Mouse (Mus musculus) heart, postnatal 36 days (tissue): ENCODE data around the gene Lca5l. TPM values are rescaled to one million over a fixed set of nuclear protein-coding genes. Genes with fewer than 3 reads are reported as not detected.

Experiments
- DNase-seq, 2 experiments: peaks; one replicate each; pipeline ENCODE4 v3.0.0; 2021 to 2022
- intact Hi-C: fragments of 180-260 bp; cut with DNase I; formaldehyde crosslinking; loops from one replicate; pipeline ENCODE4 v1.15.1; 2025
- total RNA-seq, 2 experiments: library from RNA; stranded (reverse); gene quantifications; 2 replicates each; pipeline ENCODE4 v1.2.3; 2021

Lca5l gene
- total RNA-seq: under 1 TPM; 0.38 to 0.53 TPM

DNA sequence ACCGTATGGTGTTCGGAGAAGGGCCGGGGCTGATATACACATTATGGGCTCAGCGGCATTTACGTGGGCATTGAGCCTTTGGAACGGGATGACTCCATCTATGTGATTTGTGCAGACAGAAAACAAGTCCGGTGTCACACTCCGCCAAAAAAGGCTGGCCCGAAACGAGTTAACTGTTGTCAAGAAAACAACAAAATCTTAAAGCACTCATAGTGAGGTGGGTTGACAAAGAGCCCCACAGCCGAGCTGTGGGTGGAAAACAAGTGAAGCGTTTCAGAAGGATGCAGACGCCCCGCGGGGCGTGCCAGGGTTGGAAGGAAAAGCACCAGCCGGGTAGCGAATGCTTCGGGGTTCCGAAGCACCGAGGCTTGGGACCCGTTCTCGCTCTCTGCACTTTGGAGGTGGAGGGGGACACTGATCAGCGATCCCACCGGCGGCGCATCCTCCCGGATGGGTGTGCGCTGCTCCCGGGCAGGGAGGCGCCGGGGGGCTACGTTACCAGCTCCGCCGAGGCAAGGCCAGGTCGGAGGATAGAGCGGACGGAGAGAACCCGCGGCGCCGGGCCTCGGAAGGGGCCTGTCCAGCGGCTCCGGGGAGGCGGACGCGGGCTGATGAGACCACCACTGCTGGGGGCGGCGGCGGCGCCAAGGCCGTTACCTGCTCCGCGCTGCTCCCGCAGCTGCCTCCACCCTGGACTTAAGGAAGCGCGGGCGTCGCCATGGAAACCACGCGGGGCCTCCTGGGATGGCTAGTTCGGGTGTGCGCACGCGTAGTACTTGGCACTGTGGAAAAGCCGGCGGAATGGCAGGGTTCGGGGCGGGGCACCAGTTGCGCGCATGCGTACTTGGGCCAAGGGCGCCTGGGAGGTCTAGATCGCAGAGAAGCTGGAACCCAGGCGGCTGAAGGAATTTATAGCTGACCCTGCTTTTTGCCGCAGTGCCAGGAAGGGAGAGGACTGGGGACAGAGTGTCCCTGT is at the start of gene Lca5l:
TSS of gene Lca5l (minus strand) at position 741 of the 976 bp plus-strand sequence.
- intact Hi-C loops: loop anchor here (2.0 kb wide), 1 partner anchor 31 kb away; no protein-coding TSS in a partner anchor
- peak; percentile 99 to 100 for DNase-seq

DNA sequence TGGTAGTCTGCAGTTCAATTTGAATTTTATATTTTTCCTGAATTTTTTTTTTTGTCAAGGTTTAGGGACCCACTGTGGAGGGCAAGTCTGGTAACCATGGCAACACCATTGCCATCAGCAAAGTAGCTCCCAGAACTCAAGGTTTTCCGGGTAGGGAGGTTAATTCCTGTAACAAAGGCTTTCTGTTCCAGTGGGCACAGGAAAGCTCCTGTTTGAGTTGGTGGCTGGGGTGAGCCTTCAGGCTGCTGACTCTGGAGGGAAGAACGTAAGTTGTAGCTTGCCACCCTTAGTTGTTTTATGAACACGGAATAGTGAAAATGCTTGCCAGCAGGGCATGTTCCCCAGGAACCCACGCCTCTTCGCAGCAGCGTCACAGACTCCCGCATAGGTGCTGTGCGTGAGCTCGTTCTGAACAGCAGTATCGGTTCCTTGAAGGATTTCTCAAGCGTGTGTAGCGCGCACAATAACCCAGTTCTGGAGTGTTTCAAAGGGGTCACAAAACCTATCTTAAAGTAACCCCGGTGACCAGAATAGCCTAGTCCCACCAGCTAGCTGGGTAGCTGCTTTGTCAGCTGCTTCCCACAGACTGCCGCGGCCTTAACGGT is 43.4 kb upstream of the Lca5l start, which contains the start of gene B3galt5:
TSS of gene B3galt5 (plus strand) at position 436 of the 605 bp plus-strand sequence.
- no peak for DNase-seq
- intact Hi-C loops: no loop called here

GRCm38 (mm10) chr16:96233996-96234395 is 41.9 kb upstream of the Lca5l start:
- intact Hi-C loops: no loop called here
- no peak for DNase-seq

- intact Hi-C loops: loop anchor here (2.0 kb wide), 1 partner anchor 109 kb away; no protein-coding TSS in a partner anchor
- DNase-seq: no peak
Measured at GRCm38 (mm10) chr16:96231974-96232373, 39.9 kb upstream of the Lca5l start.

- DNase-seq: no peak
- intact Hi-C loops: loop anchor here (2.0 kb wide), 1 partner anchor 110 kb away; no protein-coding TSS in a partner anchor
Measured at GRCm38 (mm10) chr16:96231251-96231650, 39.2 kb upstream of the Lca5l start.

GRCm38 (mm10) chr16:96230411-96230810 is 38.3 kb upstream of the Lca5l start:
- intact Hi-C loops: loop anchor here (1.0 to 2.0 kb wide), 2 partner anchors 110 to 115 kb away; no protein-coding TSS in a partner anchor
- DNase-seq: peak; percentile 63 to 72

GRCm38 (mm10) chr16:96229044-96229555 is 37.0 kb upstream of the Lca5l start:
- DNase-seq: no peak
- intact Hi-C loops: no loop called here

DNA sequence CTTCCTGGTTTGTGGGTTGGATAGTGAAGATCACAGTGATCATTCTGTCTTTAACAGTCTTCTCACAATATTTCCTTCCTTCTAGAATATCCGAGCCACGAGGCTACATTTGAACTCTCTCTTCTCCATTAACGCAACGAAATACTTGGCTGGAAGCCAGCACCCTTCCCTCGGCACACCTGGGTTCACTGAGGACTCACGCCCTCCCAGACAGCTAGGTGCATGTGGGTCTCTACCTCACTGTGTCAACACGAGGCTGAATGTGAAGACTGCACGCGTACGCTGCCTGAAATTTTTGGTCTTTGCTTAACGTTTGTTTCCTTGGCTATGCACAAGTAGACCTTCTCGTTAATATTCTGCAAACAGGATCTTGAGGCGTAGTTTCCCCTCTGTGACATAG is 36.4 kb upstream of the Lca5l start:
- intact Hi-C loops: no loop called here
- DNase-seq: no peak

DNA sequence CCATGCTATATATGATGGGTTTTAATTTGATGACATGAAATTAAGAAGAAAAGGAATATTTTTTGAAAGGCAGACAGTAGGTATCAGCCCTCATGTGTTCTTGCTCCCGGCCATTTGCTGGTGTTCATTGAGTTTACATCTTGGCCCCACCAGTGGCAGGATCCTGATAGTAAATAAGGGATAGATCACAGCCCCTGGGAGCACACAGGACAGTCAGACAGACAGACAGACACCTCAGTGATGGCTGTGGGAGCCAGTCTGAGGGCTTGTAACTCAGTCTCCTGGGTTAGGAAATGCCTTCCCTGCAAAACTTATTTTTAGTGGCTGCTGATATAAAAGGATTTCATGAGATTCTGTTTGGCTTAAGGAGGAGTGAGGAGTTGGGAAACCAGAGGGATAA is 30.4 kb upstream of the Lca5l start:
- intact Hi-C loops: no loop called here
- DNase-seq: no peak

DNA sequence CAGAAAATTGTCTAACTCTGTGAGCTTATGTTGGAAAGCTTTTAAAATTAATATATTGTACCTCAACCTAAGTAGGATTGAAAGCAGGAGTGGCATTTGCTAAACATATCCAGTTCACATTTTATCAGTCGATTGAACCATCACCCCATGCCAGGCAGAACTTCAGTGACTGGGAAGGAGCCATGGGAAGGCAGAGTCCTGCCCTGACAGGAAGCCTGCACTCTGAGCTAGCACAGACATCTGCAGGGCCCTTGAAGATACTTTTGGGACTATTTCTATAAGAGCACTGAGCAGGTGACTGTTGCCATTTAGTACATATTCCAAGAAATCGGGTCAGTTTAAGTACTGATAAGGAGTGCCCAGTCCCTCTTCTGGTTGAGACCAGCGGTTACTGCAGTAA is 29.9 kb upstream of the Lca5l start:
- DNase-seq: no peak
- intact Hi-C loops: no loop called here

DNA sequence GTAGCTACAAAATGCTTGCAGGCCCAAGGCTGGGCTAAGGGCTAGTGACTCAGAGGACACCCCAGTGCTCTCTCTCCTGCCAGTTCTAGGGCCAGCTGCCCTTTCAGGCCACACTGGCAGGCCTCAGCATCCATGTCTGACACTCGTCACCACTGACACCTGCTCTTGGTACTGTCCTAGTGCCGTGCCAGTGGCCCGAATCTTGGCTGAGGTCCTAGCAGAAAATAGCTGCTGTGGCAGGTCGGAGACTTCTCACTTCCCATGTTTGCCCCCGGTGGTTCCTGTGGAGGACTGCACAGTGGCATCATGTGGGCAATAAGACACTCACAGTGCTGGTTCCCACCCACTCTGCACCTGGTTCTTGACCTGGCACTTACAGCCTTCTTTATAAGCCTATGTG is 29.4 kb upstream of the Lca5l start:
- peak; percentile 47 to 52 for DNase-seq
- intact Hi-C loops: no loop called here

DNA sequence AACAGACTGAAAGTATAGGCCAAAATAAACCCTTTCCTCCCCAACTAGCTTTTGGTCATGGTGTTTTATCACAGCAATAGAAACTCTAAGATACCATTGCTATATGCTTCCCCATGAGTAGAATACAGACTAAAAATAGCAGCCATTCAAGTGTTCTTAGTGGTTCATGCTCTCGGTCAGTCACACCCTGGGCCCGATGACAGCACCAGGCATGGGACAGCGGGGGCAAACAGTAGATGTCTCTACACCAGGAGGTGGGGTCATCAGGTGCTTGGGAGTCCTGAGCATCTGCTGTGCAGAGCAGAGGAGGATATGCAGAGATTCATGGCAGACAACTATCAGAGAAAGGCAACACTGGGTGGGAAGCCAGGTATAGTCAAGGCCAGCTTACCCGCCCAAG is 21.0 kb upstream of the Lca5l start:
- intact Hi-C loops: no loop called here
- peak; percentile 41 to 55 for DNase-seq

DNA sequence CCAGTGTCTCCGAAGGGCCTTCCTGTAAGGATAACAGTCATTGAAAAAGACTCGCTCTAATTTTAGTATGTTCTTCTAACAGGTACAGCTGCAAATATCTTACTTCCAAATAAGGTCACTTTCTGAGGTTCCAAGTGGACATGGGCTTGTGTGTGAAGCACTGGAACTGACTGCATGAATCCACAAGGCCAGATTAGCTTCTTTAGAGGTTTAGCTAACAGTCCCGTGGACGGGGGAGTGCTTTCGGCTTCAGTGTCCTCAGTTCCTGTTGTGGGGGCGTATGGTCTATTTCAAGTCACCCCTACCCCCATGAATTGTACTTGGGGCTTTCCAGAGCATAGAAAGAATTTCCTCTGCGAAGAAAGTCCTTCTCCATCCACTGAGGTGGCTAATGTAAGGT is 18.8 kb upstream of the Lca5l start:
- intact Hi-C loops: no loop called here
- no peak for DNase-seq

DNA sequence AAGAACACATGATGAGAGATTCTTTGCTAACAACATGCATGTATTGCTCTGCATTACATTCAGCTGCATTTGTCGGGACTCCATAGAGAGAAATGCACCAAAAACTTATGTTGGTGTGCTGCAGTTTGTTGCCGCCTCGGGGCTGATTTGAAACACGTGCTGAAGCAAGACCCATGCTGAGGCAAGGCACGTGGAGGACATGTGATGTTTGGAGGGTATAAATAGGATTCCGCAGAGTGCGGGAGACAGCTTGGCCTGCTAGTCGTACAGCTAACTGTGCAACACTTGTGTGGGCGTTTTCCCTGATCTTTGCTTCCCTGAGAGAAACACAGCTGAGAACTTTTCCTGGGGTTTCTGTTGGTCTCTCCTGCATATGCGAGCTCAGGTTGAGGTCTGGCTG is 17.7 kb upstream of the Lca5l start:
- no peak for DNase-seq
- intact Hi-C loops: no loop called here

GRCm38 (mm10) chr16:96201485-96202232 is 9.6 kb upstream of the Lca5l start:
- no peak for DNase-seq

DNA sequence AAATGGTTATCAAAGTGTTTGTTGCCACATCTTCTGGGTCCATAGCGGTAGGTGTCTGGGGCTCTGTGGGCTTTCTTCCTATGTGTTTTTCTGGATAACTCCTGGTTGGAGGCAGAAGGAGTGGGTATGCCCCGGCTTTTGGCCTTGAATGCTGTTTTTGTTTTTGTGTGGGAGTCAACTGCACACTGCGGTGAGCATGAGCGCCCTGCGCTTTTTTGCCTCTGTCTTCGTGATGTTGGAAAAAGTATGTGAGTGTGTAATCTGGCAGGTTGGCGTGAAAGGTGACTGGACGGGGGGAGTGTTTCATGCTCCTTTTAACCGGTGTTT is 8.6 kb upstream of the Lca5l start:
- no peak for DNase-seq
- intact Hi-C loops: no loop called here

More at GRCm38 (mm10) chr16:96201485-96202232, 9.6 kb upstream of the Lca5l start:
- intact Hi-C loops: no loop called here

- intact Hi-C loops: no loop called here
- DNase-seq: peak; percentile 71 to 81
Measured at GRCm38 (mm10) chr16:96199913-96200701, 8.0 kb upstream of the Lca5l start, which contains the start of gene Sh3bgr. TSS of gene Sh3bgr (plus strand) at chr16:96200450.

- DNase-seq: no peak
- intact Hi-C loops: no loop called here
Measured at GRCm38 (mm10) chr16:96187619-96188018, 4.5 kb downstream of the Lca5l start.

- DNase-seq: no peak
- intact Hi-C loops: no loop called here
Measured at GRCm38 (mm10) chr16:96179156-96179555, 12.9 kb downstream of the Lca5l start.

- no peak for DNase-seq
- intact Hi-C loops: no loop called here
Measured at GRCm38 (mm10) chr16:96175399-96175798, 16.7 kb downstream of the Lca5l start.
